Mouse (Mus musculus) midbrain, embryonic 10.5 days (tissue): ENCODE data around the gene Sipa1l2. TPM values are rescaled to one million over a fixed set of nuclear protein-coding genes. Genes with fewer than 3 reads are reported as not detected.
"Not testable (repeated sequence)": the region's sequence is repeated elsewhere in the genome, so short reads cannot be mapped to it uniquely, and the experiment has no call there.

Experiments used
- DNase-seq: peaks from one replicate; pipeline ENCODE4 v3.0.0-alpha.2; 2017; ENCODE audit warnings: low spot score
- H3K27ac ChIP-seq: fragments of 300-500 bp; sonication (generic); replicated peaks from 2 replicates; pipeline ENCODE4 v1.5.1; 2016; ENCODE audit warnings: mild to moderate bottlenecking
- H3K27me3 ChIP-seq: fragments of 300-500 bp; sonication (generic); 2 replicates; pipeline ENCODE4 v1.6.1; 2016; ENCODE audit warnings: low read depth, mild to moderate bottlenecking; ENCODE audit not compliant: poor library complexity, severe bottlenecking
- H3K36me3 ChIP-seq: fragments of 300-500 bp; sonication (generic); 2 replicates; pipeline ENCODE4 v1.6.1; 2016; ENCODE audit warnings: mild to moderate bottlenecking, moderate library complexity
- H3K4me1 ChIP-seq: fragments of 300-500 bp; sonication (generic); 2 replicates; pipeline ENCODE4 v1.6.1; 2016
- H3K4me3 ChIP-seq: fragments of 300-500 bp; sonication (generic); 2 replicates; pipeline ENCODE4 v1.5.1; 2016; ENCODE audit warnings: mild to moderate bottlenecking, moderate library complexity
- H3K9me3 ChIP-seq: fragments of 300-500 bp; sonication (generic); replicated peaks from 2 replicates; pipeline ENCODE4 v1.6.1; 2016; ENCODE audit warnings: mild to moderate bottlenecking
- WGBS: fragments of 180-500 bp; shearing (Covaris S2); methylation state at CpG from one replicate; pipeline ENCODE4 v1.1.7; 2016; 5-methylcytosine and 5-hydroxymethylcytosine counted together
- polyA plus RNA-seq: library from polyadenylated mRNA; unstranded; fragments of >200 nt; fragmentation: Nextera tagmentation; extraction: Ambion mirVana; gene quantifications from 2 replicates; pipeline ENCODE4 v1.2.1, GENCODE M21; 2016

The Sipa1l2 gene
- polyA plus RNA-seq, 1 experiment from 2014 or later, result 14.8 TPM

GRCm38 (mm10) chr8:125527941-125528340 lies 41.7 kb downstream of the Sipa1l2 start:
- no peak for DNase-seq
- H3K4me1 ChIP-seq, result peaks cover 85% of the 10 kb centered on the region
- H3K9me3 ChIP-seq, result no peaks in the 10 kb centered on the region
- 56% methylated on average over 3 of the region's 3 CpGs for WGBS
- H3K4me3 ChIP-seq, result no peak overlapping the region
- H3K27me3 ChIP-seq, result peaks cover 11% of the 10 kb centered on the region; the same call in 1 of the 2 replicates
- no peak overlapping the region; the same call in 1 of the 2 replicates for H3K27ac ChIP-seq
- no peaks in the 10 kb centered on the region for H3K36me3 ChIP-seq

GRCm38 (mm10) chr8:125526999-125527398 lies 42.6 kb downstream of the Sipa1l2 start:
- H3K27ac ChIP-seq, result peak overlapping the region; percentile 39; the same call in 1 of the 2 replicates
- 13% methylated on average over 7 of the region's 7 CpGs for WGBS

GRCm38 (mm10) chr8:125526582-125526981 lies 43.0 kb downstream of the Sipa1l2 start:
- peaks cover 85% of the 10 kb centered on the region for H3K4me1 ChIP-seq

More at GRCm38 (mm10) chr8:125526999-125527398, 42.6 kb downstream of the Sipa1l2 start:
- Histone ChIP-seq H3K27me3 (peaks cover 11% of the 10 kb centered on the region; the same call in 1 of the 2 replicates), H3K4me1 (peaks cover 85% of the 10 kb centered on the region), H3K9me3 (no peaks in the 10 kb centered on the region), H3K4me3 (no peak overlapping the region), H3K36me3 (no peaks in the 10 kb centered on the region)
- DNase-seq, result no peak

GRCm38 (mm10) chr8:125524479-125524878 lies 45.1 kb downstream of the Sipa1l2 start:
- Histone ChIP-seq H3K27ac (no peak overlapping the region), H3K4me1 (peaks cover 82% of the 10 kb centered on the region)
- 90% methylated on average over 2 of the region's 2 CpGs for WGBS

More at GRCm38 (mm10) chr8:125526582-125526981, 43.0 kb downstream of the Sipa1l2 start:
- peaks cover 11% of the 10 kb centered on the region; the same call in 1 of the 2 replicates for H3K27me3 ChIP-seq
- H3K27ac ChIP-seq, result peak overlapping the region; percentile 39; the same call in 1 of the 2 replicates
- no peaks in the 10 kb centered on the region for H3K36me3 ChIP-seq
- DNase-seq, result no peak
- 43% methylated on average over 7 of the region's 7 CpGs for WGBS
- H3K4me3 ChIP-seq, result no peak overlapping the region
- H3K9me3 ChIP-seq, result no peaks in the 10 kb centered on the region

GRCm38 (mm10) chr8:125523213-125523612 lies 46.4 kb downstream of the Sipa1l2 start:
- Histone ChIP-seq H3K27ac (0 out of 2 replicates have a peak overlapping the region, but pooled peaks have one; percentile 19), H3K9me3 (no peaks in the 10 kb centered on the region), H3K27me3 (peaks cover 11% of the 10 kb centered on the region; the same call in 1 of the 2 replicates), H3K4me1 (peaks cover 82% of the 10 kb centered on the region), H3K4me3 (no peak overlapping the region), H3K36me3 (no peaks in the 10 kb centered on the region)
- DNase-seq, result no peak
- WGBS, result 33% methylated on average over 5 of the region's 5 CpGs

More at GRCm38 (mm10) chr8:125524479-125524878, 45.1 kb downstream of the Sipa1l2 start:
- Histone ChIP-seq H3K4me3 (no peak overlapping the region), H3K27me3 (peaks cover 11% of the 10 kb centered on the region; the same call in 1 of the 2 replicates), H3K36me3 (no peaks in the 10 kb centered on the region), H3K9me3 (no peaks in the 10 kb centered on the region)
- no peak for DNase-seq

GRCm38 (mm10) chr8:125522151-125522550 lies 47.5 kb downstream of the Sipa1l2 start:
- H3K27ac ChIP-seq, result peak overlapping the region; percentile 39; the same call in 1 of the 2 replicates
- no peaks in the 10 kb centered on the region for H3K9me3 ChIP-seq
- 0 out of 2 replicates have a peak, but pooled peaks cover 7% of the 10 kb centered on the region for H3K27me3 ChIP-seq
- no peak for DNase-seq
- peaks cover 80% of the 10 kb centered on the region for H3K4me1 ChIP-seq
- WGBS, result 39% methylated on average over 6 of the region's 6 CpGs
- H3K36me3 ChIP-seq, result no peaks in the 10 kb centered on the region
- H3K4me3 ChIP-seq, result no peak overlapping the region

GRCm38 (mm10) chr8:125521087-125521486 lies 48.5 kb downstream of the Sipa1l2 start:
- Histone ChIP-seq H3K27ac (no peak overlapping the region), H3K36me3 (no peaks in the 10 kb centered on the region), H3K27me3 (no peaks in the 10 kb centered on the region), H3K4me3 (no peak overlapping the region), H3K9me3 (no peaks in the 10 kb centered on the region), H3K4me1 (peaks cover 80% of the 10 kb centered on the region)
- no peak for DNase-seq
- WGBS, result 67% methylated on average over 7 of the region's 7 CpGs

- not testable (repeated sequence) for H3K4me3 ChIP-seq, H3K36me3 ChIP-seq, H3K9me3 ChIP-seq, DNase-seq, H3K27me3 ChIP-seq, H3K27ac ChIP-seq
- WGBS, result 72% methylated on average over 2 of the region's 2 CpGs
- peaks cover 82% of the 10 kb centered on the region for H3K4me1 ChIP-seq
Observed at GRCm38 (mm10) chr8:125520308-125520707, 49.3 kb downstream of the Sipa1l2 start.

- Histone ChIP-seq H3K36me3 (no peaks in the 10 kb centered on the region), H3K27ac (peak overlapping the region; percentile 66; the same call in 1 of the 2 replicates), H3K4me3 (no peak overlapping the region), H3K9me3 (no peaks in the 10 kb centered on the region), H3K27me3 (no peaks in the 10 kb centered on the region), H3K4me1 (peaks cover 93% of the 10 kb centered on the region)
- WGBS, result 83% methylated on average over 4 of the region's 4 CpGs
- no peak for DNase-seq
Observed at GRCm38 (mm10) chr8:125518951-125519350, 50.7 kb downstream of the Sipa1l2 start.

- H3K27ac ChIP-seq, result peak overlapping the region; percentile 66; the same call in 1 of the 2 replicates
- 84% methylated on average over 6 of the region's 6 CpGs for WGBS
- H3K4me3 ChIP-seq, result no peak overlapping the region
- peaks cover 95% of the 10 kb centered on the region for H3K4me1 ChIP-seq
- H3K27me3 ChIP-seq, result no peaks in the 10 kb centered on the region
- H3K9me3 ChIP-seq, result no peaks in the 10 kb centered on the region
- DNase-seq, result no peak
- no peaks in the 10 kb centered on the region for H3K36me3 ChIP-seq
Observed at GRCm38 (mm10) chr8:125518301-125518700, 51.3 kb downstream of the Sipa1l2 start.

- no peaks in the 10 kb centered on the region for H3K36me3 ChIP-seq
- WGBS, result 83% methylated on average over 8 of the region's 8 CpGs
- peaks cover 95% of the 10 kb centered on the region for H3K4me1 ChIP-seq
- no peaks in the 10 kb centered on the region for H3K27me3 ChIP-seq
- H3K4me3 ChIP-seq, result no peak overlapping the region
- H3K27ac ChIP-seq, result no peak overlapping the region
- no peaks in the 10 kb centered on the region for H3K9me3 ChIP-seq
- no peak for DNase-seq
Observed at GRCm38 (mm10) chr8:125517397-125517796, 52.2 kb downstream of the Sipa1l2 start.

GRCm38 (mm10) chr8:125516115-125516905 lies 53.3 kb downstream of the Sipa1l2 start:
- Histone ChIP-seq H3K27ac (no peak overlapping the region), H3K27me3 (no peaks in the 10 kb centered on the region), H3K4me1 (peaks cover 90% of the 10 kb centered on the region), H3K9me3 (no peaks in the 10 kb centered on the region), H3K4me3 (no peak overlapping the region), H3K36me3 (no peaks in the 10 kb centered on the region)
- DNase-seq, result no peak
- WGBS, result 67% methylated on average over 6 of the region's 6 CpGs

GRCm38 (mm10) chr8:125515665-125516064 lies 53.9 kb downstream of the Sipa1l2 start:
- DNase-seq, result no peak
- no peak overlapping the region for H3K4me3 ChIP-seq
- WGBS, result 39% methylated on average over 8 of the region's 8 CpGs
- no peaks in the 10 kb centered on the region for H3K36me3 ChIP-seq
- peaks cover 91% of the 10 kb centered on the region for H3K4me1 ChIP-seq
- no peaks in the 10 kb centered on the region for H3K9me3 ChIP-seq
- H3K27ac ChIP-seq, result no peak overlapping the region
- no peaks in the 10 kb centered on the region for H3K27me3 ChIP-seq
